Comparison of ENCODE assay signal across 22 mouse cellular contexts in the genomic region with DNA sequence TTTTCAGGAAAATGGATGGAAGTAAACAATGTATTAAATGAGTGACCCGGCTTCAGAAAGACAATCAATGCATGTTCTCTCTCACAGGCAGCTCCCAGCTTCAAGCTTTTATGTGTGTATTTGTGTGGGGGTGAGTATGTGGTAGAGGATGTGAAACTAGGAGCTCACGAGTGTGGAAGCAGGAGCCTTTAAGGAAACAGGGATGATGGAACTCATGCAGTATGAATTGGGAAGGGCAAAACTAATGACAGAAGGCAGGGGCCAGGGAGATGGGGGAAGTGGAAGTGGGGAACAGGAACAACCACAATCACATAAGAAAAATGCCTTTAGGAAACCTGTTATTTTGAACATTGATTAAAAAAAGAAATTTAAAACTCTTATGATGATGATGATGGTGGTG. TPM values are rescaled to one million over a fixed set of nuclear protein-coding genes. Genes with fewer than 3 reads are reported as not detected.
DNase-seq lines count a peak whose midpoint lies in the region; ATAC-seq and TF ChIP-seq lines count a peak whose summit lies in the region.
"Had no signal": no experiment of that assay in that cellular context is flagged by ENCODE, and none has a peak within 500 bp of the region (broad histone marks: within the 10 kb centered on the region; RNA-seq: fewer than 3 reads in every experiment).

No protein-coding gene starts in this region.

- ATAC-seq in common myeloid progenitor, adult 5-6 weeks (replicated peaks; ENCODE audit: low read depth, poor library complexity, severe bottlenecking) = peak; percentile 85
- peak; percentile 99 for ATAC-seq in megakaryocyte, adult 5-6 weeks (ENCODE audit: poor library complexity, severe bottlenecking)
- ATAC-seq in monocyte, adult 5-6 weeks (replicated peaks; ENCODE audit: insufficient number of reproducible peaks, low FRiP score, low TSS enrichment, poor library complexity, severe bottlenecking) = peak; percentile 52; the same call in 1 of the 2 replicates
- ATAC-seq: forebrain, embryonic 14.5 days; forebrain, embryonic 16.5 days had no signal

- DNase-seq in right cerebral cortex, postnatal 10 days (ENCODE audit: low spot score in 2 of 2) = no peak
- DNase-seq in adrenal gland, adult (ENCODE audit: inconsistent age in 2 of 2, low spot score in 1 of 2) = no peak
- DNase-seq in adrenal gland, postnatal 10 days = no peak
- DNase-seq: adrenal gland, adult 8-10 months; adrenal gland, postnatal 25 days; cerebellum, adult 11-12 months; cerebellum, adult 2 months; cerebellum, adult 9-10 months; cerebellum, postnatal 10 days; cerebellum, postnatal 25 days; embryo, embryonic 11 days had no signal

- H3K4me3 ChIP-seq in bone marrow macrophage, adult 2 months (ENCODE audit: insufficient read depth, low read length) = no peak overlapping the region
- H3K4me3 ChIP-seq: embryonic facial prominence, embryonic 13.5 days; embryonic facial prominence, embryonic 15.5 days; erythroblast, embryonic 14.5 days; forebrain, embryonic 10.5 days; forebrain, embryonic 12.5 days had no signal

- TF ChIP-seq POLR2A in bone marrow macrophage, adult 2 months (IDR thresholded peaks at IDR 0.05; ENCODE audit: borderline replicate concordance, low read depth, low read length) = no peak

- peaks cover 18% of the 10 kb centered on the region for H3K4me1 ChIP-seq in bone marrow macrophage, adult 2 months (ENCODE audit: control insufficient read depth, insufficient read depth, low read length)
- H3K4me1 ChIP-seq: embryonic facial prominence, embryonic 13.5 days; embryonic facial prominence, embryonic 15.5 days; forebrain, embryonic 10.5 days; forebrain, embryonic 12.5 days had no signal

- H3K27ac ChIP-seq in bone marrow macrophage, adult 2 months (ENCODE audit: insufficient read depth, low read depth, low read length) = peak overlapping the region; percentile 48
- H3K27ac ChIP-seq: embryonic facial prominence, embryonic 13.5 days; embryonic facial prominence, embryonic 15.5 days; forebrain, embryonic 10.5 days; forebrain, embryonic 12.5 days had no signal

- TF ChIP-seq CTCF in bone marrow macrophage, adult 2 months (IDR thresholded peaks at IDR 0.05; ENCODE audit: low read depth, low read length) = no peak

RNA-seq across cellular contexts. Expression of a gene that starts 9.2 kb away (rescaled TPM):
- 32.2 and 33.6 TPM in 2 replicates for polyA plus RNA-seq in bone marrow macrophage, adult 2 months (2012; ENCODE audit: insufficient read depth, insufficient read length, missing spikeins)
- 75.5 and 100 TPM in 2 replicates for total RNA-seq in common myeloid progenitor, adult 5-6 weeks (2017)
- 30.8 and 32.4 TPM in 2 replicates for total RNA-seq in megakaryocyte, adult 5-6 weeks (2015)
- 51.3 and 52.3 TPM in 2 replicates for total RNA-seq in megakaryocyte, adult 5-6 weeks (2017)
- 92.9 to 105 TPM (median 98.3 TPM) in 3 replicates for total RNA-seq in monocyte, adult 5-6 weeks (2017)
- total RNA-seq in adrenal gland, postnatal 10 days (2021) = 10 to 100 TPM; 36.6 to 47.1 TPM
